In the genomic region with DNA sequence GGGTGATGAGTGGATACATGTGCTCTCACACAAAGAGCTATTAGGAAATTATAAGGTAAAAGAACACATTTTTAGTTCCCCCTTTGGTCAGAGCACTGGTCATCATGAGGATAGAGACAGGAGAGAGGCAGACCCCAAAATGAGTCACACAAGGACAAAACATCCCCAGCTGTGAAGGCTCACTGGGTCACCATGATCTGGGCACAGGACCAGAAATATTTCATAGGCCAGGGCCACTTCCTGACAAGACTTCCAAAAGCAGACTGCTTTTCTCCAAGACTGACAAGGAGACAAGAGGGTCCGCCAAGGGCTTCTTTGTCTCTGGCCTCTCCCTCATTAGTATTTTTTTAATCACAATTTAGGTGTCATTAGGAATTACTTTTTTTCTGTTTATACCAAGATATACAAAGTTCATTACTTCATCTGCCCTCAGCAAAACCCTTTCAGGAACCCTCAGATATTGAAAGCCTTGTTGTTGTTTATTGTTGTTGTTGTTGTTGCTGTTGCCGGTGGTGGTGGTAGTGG, we compare ENCODE assay signal across 19 mouse cellular contexts. TPM values are rescaled to one million over a fixed set of nuclear protein-coding genes. Genes with fewer than 3 reads are reported as not detected.
A peak's percentile ranks its signal among the peaks of the same experiment; 100 is the strongest.
DNase-seq lines count a peak whose midpoint lies in the region; ATAC-seq lines count a peak whose summit lies in the region.
"Had no signal": no experiment of that assay in that cellular context is flagged by ENCODE, and none has a peak within 500 bp of the region (broad histone marks: within the 10 kb centered on the region; RNA-seq: fewer than 3 reads in every experiment).

TSS of gene Gm10945 (minus strand) at position 475 of the 525 bp plus-strand sequence.

- H3K27me3 ChIP-seq in lung, embryonic 16.5 days (ENCODE audit: control insufficient read depth, insufficient read depth, low read depth, low read length) = no peaks in the 10 kb centered on the region
- H3K27me3 ChIP-seq in forebrain, embryonic 16.5 days (replicated peaks; ENCODE audit: control insufficient read depth, insufficient read depth, low read length) = no peaks in the 10 kb centered on the region
- H3K27me3 ChIP-seq: hindbrain, embryonic 13.5 days; liver, embryonic 15.5 days; midbrain, embryonic 12.5 days; stomach, embryonic 15.5 days had no signal

- no peak within 1 kb of the TSS for H3K27ac ChIP-seq in lung, embryonic 16.5 days (ENCODE audit: low read length)
- no peak within 1 kb of the TSS for H3K27ac ChIP-seq in forebrain, embryonic 16.5 days (ENCODE audit: low read length)
- H3K27ac ChIP-seq: hindbrain, embryonic 13.5 days; liver, embryonic 15.5 days; midbrain, embryonic 12.5 days; stomach, embryonic 15.5 days had no signal

- H3K4me2 ChIP-seq in lung, embryonic 16.5 days (ENCODE audit: low read depth, low read length) = no peak within 1 kb of the TSS
- H3K4me2 ChIP-seq in forebrain, embryonic 16.5 days (ENCODE audit: low read length) = no peak within 1 kb of the TSS
- H3K4me2 ChIP-seq: hindbrain, embryonic 13.5 days; liver, embryonic 15.5 days; midbrain, embryonic 12.5 days; stomach, embryonic 15.5 days had no signal

- H3K4me1 ChIP-seq in lung, embryonic 16.5 days (replicated peaks; ENCODE audit: control insufficient read depth, insufficient read depth, low read length) = no peaks in the 10 kb centered on the region
- H3K4me1 ChIP-seq in forebrain, embryonic 16.5 days (replicated peaks; ENCODE audit: control insufficient read depth, insufficient read depth, low read length) = no peaks in the 10 kb centered on the region
- H3K4me1 ChIP-seq: hindbrain, embryonic 13.5 days; liver, embryonic 15.5 days; midbrain, embryonic 12.5 days; stomach, embryonic 15.5 days had no signal

- peak; percentile 78 for DNase-seq in kidney, postnatal 10 days
- no peak for DNase-seq in kidney, adult 18-20 months
- DNase-seq in adrenal gland, adult 8-10 months = peak; percentile 65
- DNase-seq in heart, adult 8-10 months (ENCODE audit: low spot score) = peak; percentile 58
- no peak for DNase-seq in B cell, adult 2 months
- DNase-seq: cerebellum, adult 9-10 months; gastrocnemius, postnatal 25 days; thymus, postnatal 36 days had no signal

- no peaks in the 10 kb centered on the region for H3K9me3 ChIP-seq in lung, embryonic 16.5 days (ENCODE audit: control insufficient read depth, low read length)
- no peaks in the 10 kb centered on the region for H3K9me3 ChIP-seq in forebrain, embryonic 16.5 days (ENCODE audit: control insufficient read depth, low read length)
- H3K9me3 ChIP-seq: hindbrain, embryonic 13.5 days; liver, embryonic 15.5 days; midbrain, embryonic 12.5 days; stomach, embryonic 15.5 days had no signal

- no peak within 1 kb of the TSS for H3K4me3 ChIP-seq in lung, embryonic 16.5 days (ENCODE audit: low read length)
- no peak within 1 kb of the TSS for H3K4me3 ChIP-seq in forebrain, embryonic 16.5 days (replicated peaks; ENCODE audit: low read length)
- H3K4me3 ChIP-seq: hindbrain, embryonic 13.5 days; liver, embryonic 15.5 days; midbrain, embryonic 12.5 days; stomach, embryonic 15.5 days had no signal

- 71% methylated on average over 2 of the region's 2 CpGs for WGBS in lung, embryonic 16.5 days
- WGBS in forebrain, embryonic 16.5 days = 82% methylated on average over 2 of the region's 2 CpGs

- H3K9ac ChIP-seq in lung, embryonic 16.5 days (ENCODE audit: low read length) = no peak within 1 kb of the TSS
- H3K9ac ChIP-seq in forebrain, embryonic 16.5 days (replicated peaks; ENCODE audit: low read depth, low read length) = no peak within 1 kb of the TSS
- H3K9ac ChIP-seq: hindbrain, embryonic 13.5 days; liver, embryonic 15.5 days; midbrain, embryonic 12.5 days; stomach, embryonic 15.5 days had no signal

- peak; percentile 81 for ATAC-seq in lung, embryonic 16.5 days (ENCODE audit: low read depth)
- ATAC-seq in forebrain, embryonic 16.5 days = no peak
- no peak for ATAC-seq in megakaryocyte-erythroid progenitor cell, adult 5-6 weeks (replicated peaks; ENCODE audit: low FRiP score, low TSS enrichment, poor library complexity, severe bottlenecking)
- ATAC-seq: CD4-positive, CD25-positive, alpha-beta regulatory T cell, adult 4 months; forebrain, embryonic 14.5 days; intestine, postnatal 0 days had no signal

- H3K36me3 ChIP-seq in lung, embryonic 16.5 days (ENCODE audit: control insufficient read depth, insufficient read depth, low read length) = no peaks in the 10 kb centered on the region
- no peaks in the 10 kb centered on the region for H3K36me3 ChIP-seq in forebrain, embryonic 16.5 days (ENCODE audit: control insufficient read depth, insufficient read depth)
- H3K36me3 ChIP-seq: hindbrain, embryonic 13.5 days; liver, embryonic 15.5 days; midbrain, embryonic 12.5 days; stomach, embryonic 15.5 days had no signal

RNA-seq across cellular contexts. Expression of gene Gm10945, which starts in this region (rescaled TPM):
- total RNA-seq in adrenal gland, adult 8-10 months (2022) = not detected
- not detected for total RNA-seq in heart, adult 8-10 months (2022)
- not detected in 2 replicates for polyA plus RNA-seq in lung, embryonic 16.5 days (2015; fragmentation: Nextera tagmentation; extraction: Ambion mirVana)
- not detected in 2 replicates for polyA plus RNA-seq in forebrain, embryonic 16.5 days (2015; fragmentation: Nextera tagmentation; extraction: Ambion mirVana)
- not detected in 2 replicates for total RNA-seq in megakaryocyte-erythroid progenitor cell, adult 5-6 weeks (2014; fragmentation: Nextera tagmentation)
- not detected in 2 replicates for total RNA-seq in megakaryocyte-erythroid progenitor cell, adult 5-6 weeks (2017)
- total RNA-seq: gastrocnemius, postnatal 25 days had no signal
- polyA plus RNA-seq: CD4-positive, CD25-positive, alpha-beta regulatory T cell, adult 4 months; forebrain, embryonic 14.5 days; hindbrain, embryonic 13.5 days; intestine, postnatal 0 days; limb, embryonic 11.5 days; liver, embryonic 15.5 days; midbrain, embryonic 12.5 days; stomach, embryonic 15.5 days had no signal

Comparison
In these comparisons a context has a peak if more than half of its experiments do, and no peak if none do; other contexts are left out.
1. Peak in DNase-seq in adrenal gland, adult 8-10 months; RNA of the gene not detected or under 1 TPM.
2. Peak in DNase-seq in heart, adult 8-10 months; RNA of the gene not detected or under 1 TPM.
3. Peak in ATAC-seq in lung, embryonic 16.5 days; RNA of the gene not detected or under 1 TPM.